Mouse (Mus musculus): Measurements from ENCODE around the gene Herc3. TPM values are rescaled to one million over a fixed set of nuclear protein-coding genes. Genes with fewer than 3 reads are reported as not detected.

Gene Herc3
- total RNA-seq, 2 experiments from 2014 or later = 168 to 293 TPM

DNA sequence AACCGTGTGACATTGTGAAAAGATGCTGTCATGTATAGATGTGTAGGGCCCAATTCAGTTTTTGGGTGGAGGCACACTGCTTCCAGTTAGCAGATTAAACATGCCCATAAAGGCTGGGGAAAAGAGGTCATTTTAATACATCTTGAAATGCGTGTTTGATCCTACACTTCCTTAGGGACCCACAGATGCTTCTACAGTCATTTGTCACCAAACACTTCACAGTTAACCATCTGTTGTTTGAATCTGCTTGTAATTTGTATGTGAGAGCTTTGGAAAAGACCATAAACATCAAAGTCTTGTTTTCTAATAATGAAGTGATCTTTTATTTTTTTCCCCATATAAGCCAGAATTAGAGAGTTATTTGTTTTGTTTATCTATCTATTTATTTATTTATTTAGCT lies 76.5 kb downstream of the Herc3 start:
- intact Hi-C loops (cut with DNase I) = loop anchor here (2.0 kb wide), 1 partner anchor 25 kb away; no protein-coding TSS in a partner anchor
- DNase-seq (ENCODE audit: low spot score in 2 of 2) = no peak

- DNase-seq (ENCODE audit: low spot score in 2 of 2) = no peak
- intact Hi-C loops (cut with DNase I) = loop anchor here (10.0 kb wide), 1 partner anchor 272 kb away; no protein-coding TSS in a partner anchor
Measured at GRCm38 (mm10) chr6:58912842-58913241, 81.6 kb downstream of the Herc3 start.

GRCm38 (mm10) chr6:58913551-58913950 lies 82.3 kb downstream of the Herc3 start:
- intact Hi-C loops (cut with DNase I) = loop anchor here (10.0 kb wide), 1 partner anchor 271 kb away; no protein-coding TSS in a partner anchor
- no peak for DNase-seq (ENCODE audit: low spot score in 2 of 2)

- intact Hi-C loops (cut with DNase I) = loop anchor here (10.0 kb wide), 1 partner anchor 271 kb away; no protein-coding TSS in a partner anchor
- DNase-seq (ENCODE audit: low spot score in 2 of 2) = peak in 1 of 2 experiments; percentile 52
Measured at GRCm38 (mm10) chr6:58913971-58914370, 82.7 kb downstream of the Herc3 start.

GRCm38 (mm10) chr6:58916498-58916897 lies 85.2 kb downstream of the Herc3 start:
- no peak for DNase-seq (ENCODE audit: low spot score in 2 of 2)
- intact Hi-C loops (cut with DNase I) = loop anchor here (10.0 kb wide), 1 partner anchor 268 kb away; no protein-coding TSS in a partner anchor

- DNase-seq (ENCODE audit: low spot score in 2 of 2) = peak in 1 of 2 experiments; percentile 46
Measured at GRCm38 (mm10) chr6:58920735-58921134, 89.5 kb downstream of the Herc3 start.

DNA sequence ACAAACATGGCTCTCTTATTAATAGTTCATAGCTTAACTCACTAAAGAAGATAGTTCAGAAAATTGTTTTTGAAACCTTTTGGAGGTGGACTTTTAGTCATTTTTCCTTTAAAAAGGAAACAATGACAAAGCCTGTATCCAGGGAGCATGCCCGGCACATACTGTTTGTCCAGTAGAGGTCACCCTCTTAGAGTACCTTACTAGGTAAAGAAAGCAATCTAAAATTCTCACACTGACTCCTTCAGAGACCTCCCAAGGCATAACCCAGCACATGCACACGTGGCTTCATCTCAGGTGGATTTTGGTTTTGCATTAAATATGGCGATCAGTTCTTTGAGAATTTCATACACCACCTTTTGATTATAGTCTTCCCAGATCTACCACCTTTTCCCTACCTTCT lies 90.4 kb downstream of the Herc3 start:
- intact Hi-C loops (cut with DNase I) = no loop called here
- no peak for DNase-seq (ENCODE audit: low spot score in 2 of 2)

More at GRCm38 (mm10) chr6:58920735-58921134, 89.5 kb downstream of the Herc3 start:
- intact Hi-C loops (cut with DNase I) = no loop called here

DNA sequence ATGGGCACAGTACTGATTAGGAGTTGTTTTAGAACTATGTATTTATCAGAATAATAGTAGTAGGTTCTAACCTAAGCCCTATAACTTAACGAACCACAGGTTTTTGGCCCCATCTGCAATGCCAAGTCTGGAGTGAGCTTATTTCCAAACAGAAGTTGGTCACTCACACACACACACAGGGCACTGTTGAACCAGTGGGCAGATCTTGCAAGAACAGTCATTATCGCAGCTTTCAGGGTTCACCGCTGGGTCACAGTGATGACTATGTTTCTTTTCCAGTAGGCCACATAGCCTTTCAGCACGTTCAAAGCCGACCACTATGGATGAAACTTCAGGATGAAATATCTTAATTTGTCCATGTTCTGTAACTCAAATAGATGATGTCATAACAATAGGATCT lies 91.2 kb downstream of the Herc3 start:
- intact Hi-C loops (cut with DNase I) = no loop called here
- DNase-seq (ENCODE audit: low spot score in 2 of 2) = no peak

- intact Hi-C loops (cut with DNase I) = no loop called here
- no peak for DNase-seq (ENCODE audit: low spot score in 2 of 2)
Measured at GRCm38 (mm10) chr6:58927881-58928280, 96.6 kb downstream of the Herc3 start.

GRCm38 (mm10) chr6:58929911-58930431 lies 98.7 kb downstream of the Herc3 start:
- peak in 1 of 2 experiments; percentile 69 for DNase-seq (ENCODE audit: low spot score in 2 of 2)
- intact Hi-C loops (cut with DNase I) = no loop called here

GRCm38 (mm10) chr6:58931149-58931548 lies 99.9 kb downstream of the Herc3 start:
- intact Hi-C loops (cut with DNase I) = no loop called here
- no peak for DNase-seq (ENCODE audit: low spot score in 2 of 2)

DNA sequence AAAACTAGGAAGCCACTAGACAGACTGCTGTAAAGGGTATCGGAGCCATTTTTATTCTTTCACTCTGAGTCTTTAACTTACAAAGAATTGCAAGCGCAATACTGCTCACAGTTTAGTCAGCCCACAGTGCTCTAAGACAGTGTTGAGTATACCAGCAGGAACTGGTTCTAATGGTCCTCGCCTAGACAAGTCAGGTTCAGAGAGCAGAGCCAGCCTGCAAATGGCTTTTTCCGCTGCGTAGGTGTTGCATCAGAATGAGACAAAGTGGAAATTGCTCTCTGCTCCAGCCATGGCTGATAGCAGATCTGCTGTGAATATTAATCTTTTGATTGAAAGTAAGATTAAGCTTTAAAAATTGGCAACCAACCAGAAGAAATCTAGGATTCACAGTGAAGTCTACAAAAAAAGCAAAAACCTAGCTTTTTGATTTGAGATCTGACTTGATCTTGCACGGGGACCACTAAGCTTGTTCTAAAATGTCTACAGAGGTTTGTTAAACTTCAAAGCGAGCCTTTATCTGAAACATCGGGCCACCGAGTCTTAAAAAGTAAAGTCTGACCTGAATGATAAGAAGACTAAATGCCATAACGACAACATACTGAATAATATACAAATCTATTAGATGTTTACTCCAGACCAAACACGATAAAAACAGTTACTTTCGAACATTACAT lies 101.4 kb downstream of the Herc3 start:
- intact Hi-C loops (cut with DNase I) = loop anchor here (1.0 to 2.0 kb wide), 2 partner anchors 10 to 26 kb away; partner anchors contain the start of gene Nap1l5
- DNase-seq (ENCODE audit: low spot score in 2 of 2) = peak; percentile 45 to 58

GRCm38 (mm10) chr6:58933189-58933913 lies 102.1 kb downstream of the Herc3 start:
- DNase-seq (ENCODE audit: low spot score in 2 of 2) = peak; percentile 85 to 97
- intact Hi-C loops (cut with DNase I) = loop anchor here (1.0 to 2.0 kb wide), 2 partner anchors 9 to 27 kb away; partner anchors contain the start of gene Nap1l5

GRCm38 (mm10) chr6:58934144-58934543 lies 102.9 kb downstream of the Herc3 start:
- intact Hi-C loops (cut with DNase I) = no loop called here
- no peak for DNase-seq (ENCODE audit: low spot score in 2 of 2)

GRCm38 (mm10) chr6:58937726-58938125 lies 106.5 kb downstream of the Herc3 start:
- intact Hi-C loops (cut with DNase I) = no loop called here
- DNase-seq (ENCODE audit: low spot score in 2 of 2) = no peak

GRCm38 (mm10) chr6:58942276-58942675 lies 111.0 kb downstream of the Herc3 start:
- intact Hi-C loops (cut with DNase I) = loop anchor here (1.0 kb wide), 1 partner anchor 9 kb away; no protein-coding TSS in a partner anchor
- peak; percentile 44 to 87 for DNase-seq (ENCODE audit: low spot score in 2 of 2)

DNA sequence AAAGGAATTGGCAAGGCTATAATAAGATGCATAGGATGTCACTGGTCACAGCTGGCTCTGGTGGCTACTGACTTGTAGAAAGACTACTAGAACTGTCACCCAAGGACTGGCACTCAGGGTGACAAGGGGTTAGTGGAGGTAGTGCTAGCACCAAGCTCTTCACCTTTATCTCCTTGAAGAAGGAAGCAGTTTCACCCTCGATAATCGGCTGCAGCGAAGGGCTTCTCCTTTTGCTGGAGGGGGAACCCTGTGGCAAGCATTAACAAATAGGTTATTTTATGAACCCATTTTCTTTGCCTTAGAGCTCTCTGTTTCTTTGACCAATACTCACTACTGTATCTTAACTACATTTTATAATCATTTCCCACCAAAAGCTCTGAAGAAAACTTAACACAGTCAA lies 112.7 kb downstream of the Herc3 start:
- intact Hi-C loops (cut with DNase I) = no loop called here
- no peak for DNase-seq (ENCODE audit: low spot score in 2 of 2)

DNA sequence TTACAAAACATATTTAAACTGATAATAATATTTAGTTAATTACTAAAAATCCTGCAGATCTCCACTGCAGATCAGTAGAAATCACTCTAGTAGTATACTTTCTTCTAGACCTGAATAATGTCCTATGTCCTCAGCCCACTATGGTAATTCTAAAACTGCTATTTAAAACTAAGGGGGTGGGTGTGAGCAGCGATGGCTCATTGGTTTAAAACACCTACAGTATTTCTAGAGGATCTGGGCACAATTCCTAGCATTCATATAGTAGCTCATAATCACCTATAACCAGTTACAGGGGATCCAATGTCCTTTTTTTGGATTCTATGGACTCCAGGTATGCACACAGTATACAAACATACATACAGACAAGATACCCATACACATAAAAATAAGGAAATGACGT lies 115.0 kb downstream of the Herc3 start:
- intact Hi-C loops (cut with DNase I) = loop anchor here (2.0 kb wide), 1 partner anchor 15 kb away; no protein-coding TSS in a partner anchor
- DNase-seq (ENCODE audit: low spot score in 2 of 2) = peak in 1 of 2 experiments; percentile 79

GRCm38 (mm10) chr6:58946840-58947239 lies 115.6 kb downstream of the Herc3 start:
- intact Hi-C loops (cut with DNase I) = loop anchor here (2.0 kb wide), 1 partner anchor 14 kb away; no protein-coding TSS in a partner anchor
- DNase-seq (ENCODE audit: low spot score in 2 of 2) = peak in 1 of 2 experiments; percentile 82

- intact Hi-C loops (cut with DNase I) = no loop called here
- no peak for DNase-seq (ENCODE audit: low spot score in 2 of 2)
Measured at GRCm38 (mm10) chr6:58950410-58950809, 119.1 kb downstream of the Herc3 start.
